Mouse (Mus musculus): ENCODE results near the gene Nckap1. TPM values are rescaled to one million over a fixed set of nuclear protein-coding genes. Genes with fewer than 3 reads are reported as not detected.

Nckap1 gene
- 68.0 and 70.9 TPM in 2 replicates for polyA plus RNA-seq (2014; fragmentation: Nextera tagmentation; extraction: Ambion mirVana)

DNA sequence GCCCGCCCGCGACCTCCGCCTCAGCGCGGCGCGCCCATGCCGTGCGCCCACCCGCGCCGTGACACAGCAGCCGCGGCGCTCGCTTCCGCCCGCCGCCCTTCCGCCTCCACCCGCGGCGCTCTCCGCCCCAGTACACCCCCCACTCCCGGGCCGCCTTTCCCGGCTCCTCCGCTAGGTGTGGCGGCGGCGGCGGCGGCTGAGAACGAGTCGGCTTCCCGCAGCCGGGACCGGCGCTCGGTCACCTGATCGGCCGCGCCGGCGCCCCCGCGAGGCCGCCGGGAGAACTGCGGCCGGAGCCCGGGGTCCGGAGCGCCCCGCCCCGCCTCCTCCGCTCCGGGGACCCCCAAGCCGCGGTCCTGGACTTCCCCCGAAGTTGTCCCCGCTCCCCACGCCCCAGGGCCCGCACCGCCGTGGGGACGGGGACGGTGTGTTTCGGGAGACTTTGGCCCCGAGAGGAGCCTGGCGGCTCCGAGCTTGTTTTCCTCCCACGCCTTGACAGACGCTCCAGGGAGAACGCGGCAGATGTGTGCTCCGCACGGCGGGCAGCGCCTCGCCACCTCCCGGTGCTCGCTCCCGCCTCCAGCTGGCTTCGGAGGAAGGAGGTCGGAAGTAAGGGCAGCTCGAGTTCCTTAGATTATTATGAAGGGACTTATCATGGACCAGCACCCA lies at the start of gene Nckap1:
Nckap1 (minus strand) TSS at position 338 of the 669 bp plus-strand sequence.
- ATAC-seq (replicated peaks; ENCODE audit: low FRiP score) = peak; percentile 96
- H3K4me2 ChIP-seq (ENCODE audit: low read depth, low read length, severe bottlenecking) = peak within 1 kb of the TSS; percentile 83
- no peaks in the 10 kb centered on the region for H3K36me3 ChIP-seq (ENCODE audit: control insufficient read depth, insufficient read depth, low read length)
- no peaks in the 10 kb centered on the region for H3K9me3 ChIP-seq (ENCODE audit: control insufficient read depth, low read length)
- WGBS = under 1% methylated on average over 78 of the region's 88 CpGs
- H3K4me1 ChIP-seq (replicated peaks; ENCODE audit: control insufficient read depth, insufficient read depth, low read length) = peaks cover 3% of the 10 kb centered on the region; the same call in 1 of the 2 replicates
- H3K27ac ChIP-seq (ENCODE audit: low read depth, low read length) = peak within 1 kb of the TSS; percentile 93
- peak; percentile 95 for DNase-seq (ENCODE audit: low spot score)
- peak within 1 kb of the TSS; percentile 87 for H3K4me3 ChIP-seq (ENCODE audit: low read depth, low read length)
- H3K9ac ChIP-seq (ENCODE audit: low read length) = peak within 1 kb of the TSS; percentile 98
- no peaks in the 10 kb centered on the region for H3K27me3 ChIP-seq (ENCODE audit: control insufficient read depth, insufficient read depth, low read length)

DNA sequence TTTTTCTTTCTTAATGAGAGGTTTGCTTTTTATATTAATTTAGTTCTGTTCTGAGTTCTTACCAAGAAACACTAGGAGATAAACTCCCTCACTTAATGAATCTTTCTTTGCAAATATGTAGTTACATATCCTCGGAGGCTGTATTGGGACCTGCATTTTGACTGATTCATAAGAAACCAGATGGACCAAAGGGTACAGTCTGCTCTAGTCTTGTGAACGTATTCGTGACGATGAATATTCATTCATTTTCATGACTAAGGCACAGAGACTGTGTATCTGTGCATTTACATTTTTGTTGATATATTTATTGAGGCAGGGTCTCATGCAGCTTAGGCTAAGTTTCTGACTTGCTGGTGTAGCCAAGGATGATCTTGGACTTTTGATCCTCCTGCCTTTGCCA lies 43.3 kb upstream of the Nckap1 start:
- Histone ChIP-seq H3K9me3 (ENCODE audit: control insufficient read depth, low read length) (no peaks in the 10 kb centered on the region), H3K4me3 (ENCODE audit: low read depth, low read length) (no peak overlapping the region), H3K4me2 (ENCODE audit: low read depth, low read length, severe bottlenecking) (no peak overlapping the region), H3K27me3 (ENCODE audit: control insufficient read depth, insufficient read depth, low read length) (no peaks in the 10 kb centered on the region), H3K9ac (ENCODE audit: low read length) (no peak overlapping the region), H3K4me1 (replicated peaks; ENCODE audit: control insufficient read depth, insufficient read depth, low read length) (no peaks in the 10 kb centered on the region), H3K36me3 (ENCODE audit: control insufficient read depth, insufficient read depth, low read length) (no peaks in the 10 kb centered on the region; the same call in 1 of the 2 replicates), H3K27ac (ENCODE audit: low read depth, low read length) (no peak overlapping the region)
- DNase-seq (ENCODE audit: low spot score) (no peak), ATAC-seq (replicated peaks; ENCODE audit: low FRiP score) (no peak)
- WGBS = 94% methylated on average over 4 of the region's 4 CpGs

DNA sequence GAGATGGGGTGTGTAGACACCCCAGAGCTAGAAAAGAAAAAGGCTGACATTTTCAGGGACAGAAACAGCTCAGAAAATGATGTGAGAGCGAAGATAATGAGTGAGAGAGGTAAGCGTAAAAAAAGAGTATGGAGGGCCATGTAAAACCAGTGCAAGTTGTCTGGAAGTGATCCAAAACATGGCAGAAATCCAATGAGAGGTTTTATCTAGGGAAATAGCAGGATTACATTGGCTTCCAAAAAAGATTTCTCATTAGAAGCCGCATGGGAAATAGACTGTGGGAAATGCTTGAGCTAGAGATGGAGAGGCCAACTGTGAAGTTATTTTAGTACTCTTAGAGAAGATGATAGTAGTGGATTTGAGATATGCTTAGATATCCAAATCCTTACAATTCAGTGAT lies 40.7 kb upstream of the Nckap1 start:
- H3K27me3 ChIP-seq (ENCODE audit: control insufficient read depth, insufficient read depth, low read length) = no peaks in the 10 kb centered on the region
- ATAC-seq (replicated peaks; ENCODE audit: low FRiP score) (no peak), DNase-seq (ENCODE audit: low spot score) (no peak)
- no peak overlapping the region for H3K9ac ChIP-seq (ENCODE audit: low read length)
- no peak overlapping the region for H3K4me3 ChIP-seq (ENCODE audit: low read depth, low read length)
- WGBS = 95% methylated on average over 3 of the region's 3 CpGs
- no peak overlapping the region for H3K4me2 ChIP-seq (ENCODE audit: low read depth, low read length, severe bottlenecking)
- H3K4me1 ChIP-seq (replicated peaks; ENCODE audit: control insufficient read depth, insufficient read depth, low read length) = 0 out of 2 replicates have a peak, but pooled peaks cover 2% of the 10 kb centered on the region
- no peaks in the 10 kb centered on the region for H3K9me3 ChIP-seq (ENCODE audit: control insufficient read depth, low read length)
- no peak overlapping the region for H3K27ac ChIP-seq (ENCODE audit: low read depth, low read length)
- no peaks in the 10 kb centered on the region; the same call in 1 of the 2 replicates for H3K36me3 ChIP-seq (ENCODE audit: control insufficient read depth, insufficient read depth, low read length)

DNA sequence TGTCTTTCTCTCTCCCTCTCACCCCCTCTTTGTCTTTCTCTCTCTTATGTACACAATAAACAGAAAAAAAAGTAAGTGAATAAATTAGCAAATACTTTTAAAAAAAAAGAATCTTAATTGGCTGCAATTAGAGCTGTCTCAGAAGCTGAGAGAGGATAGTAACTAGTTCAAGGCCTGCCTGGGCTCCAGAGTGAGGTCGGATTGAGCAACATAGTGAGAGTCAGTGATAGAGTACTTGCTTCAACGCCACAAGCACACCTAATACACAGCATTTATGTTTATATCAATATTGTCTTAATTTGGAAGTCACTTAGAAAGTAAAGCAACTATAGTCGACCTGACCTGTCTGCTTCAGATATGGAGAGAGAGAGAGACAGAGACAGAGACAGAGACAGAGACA lies 37.8 kb upstream of the Nckap1 start:
- no peaks in the 10 kb centered on the region for H3K9me3 ChIP-seq (ENCODE audit: control insufficient read depth, low read length)
- H3K27me3 ChIP-seq (ENCODE audit: control insufficient read depth, insufficient read depth, low read length) = no peaks in the 10 kb centered on the region
- 0 out of 2 replicates have a peak, but pooled peaks cover 2% of the 10 kb centered on the region for H3K4me1 ChIP-seq (replicated peaks; ENCODE audit: control insufficient read depth, insufficient read depth, low read length)
- no peak overlapping the region for H3K27ac ChIP-seq (ENCODE audit: low read depth, low read length)
- no peak overlapping the region for H3K4me2 ChIP-seq (ENCODE audit: low read depth, low read length, severe bottlenecking)
- no peak for ATAC-seq (replicated peaks; ENCODE audit: low FRiP score)
- H3K4me3 ChIP-seq (ENCODE audit: low read depth, low read length) = no peak overlapping the region
- H3K9ac ChIP-seq (ENCODE audit: low read length) = no peak overlapping the region
- WGBS = 86% methylated on average over 3 of the region's 3 CpGs
- no peaks in the 10 kb centered on the region for H3K36me3 ChIP-seq (ENCODE audit: control insufficient read depth, insufficient read depth, low read length)
- no peak for DNase-seq (ENCODE audit: low spot score)

DNA sequence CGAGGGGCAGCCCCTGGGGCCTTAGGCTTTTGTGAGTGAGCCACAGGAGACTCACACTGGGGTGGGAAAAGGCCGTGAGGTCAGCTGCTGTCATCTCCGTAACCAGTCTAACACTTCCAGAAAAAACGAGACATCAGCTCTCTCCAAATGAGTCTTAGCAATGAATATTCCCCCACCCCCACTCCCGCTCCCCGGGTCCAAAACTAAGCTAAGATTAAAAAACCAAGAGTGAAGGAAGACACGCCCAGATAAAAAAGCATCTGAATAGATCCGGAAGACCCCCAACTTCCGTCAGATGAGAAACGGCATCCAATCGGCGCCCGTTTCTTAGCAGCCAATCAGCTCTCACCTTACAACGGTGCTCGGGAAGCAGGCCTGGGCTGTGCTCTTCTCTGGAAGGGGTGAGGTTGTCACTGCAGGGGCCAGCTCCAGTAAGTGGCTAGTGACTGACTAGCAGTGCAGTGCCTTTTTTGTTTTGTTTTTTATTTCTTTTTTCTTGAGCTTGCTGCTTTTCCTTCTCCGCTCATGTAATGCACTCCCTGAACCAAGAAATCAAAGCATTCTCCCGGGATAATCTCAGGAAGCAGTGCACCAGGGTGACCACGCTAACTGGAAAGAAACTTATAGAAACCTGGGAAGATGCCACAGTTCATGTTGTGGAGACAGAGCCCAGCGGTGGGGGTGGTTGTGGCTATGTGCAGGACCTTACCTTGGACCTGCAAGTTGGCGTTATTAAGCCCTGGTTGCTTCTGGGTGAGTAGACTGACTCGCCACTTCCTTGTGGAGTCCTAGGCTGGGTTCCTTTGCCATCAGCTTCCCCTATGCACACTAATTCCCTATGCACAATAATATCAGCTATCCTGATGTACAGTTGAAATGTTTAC lies 35.9 kb upstream of the Nckap1 start, which contains the start of the genes Dusp19 and Nup35:
Dusp19 (plus strand) TSS at position 192 of the 884 bp plus-strand sequence.
Nup35 (plus strand) TSS at position 383 of the 884 bp plus-strand sequence.
- ATAC-seq (replicated peaks; ENCODE audit: low FRiP score) = peak; percentile 100

DNA sequence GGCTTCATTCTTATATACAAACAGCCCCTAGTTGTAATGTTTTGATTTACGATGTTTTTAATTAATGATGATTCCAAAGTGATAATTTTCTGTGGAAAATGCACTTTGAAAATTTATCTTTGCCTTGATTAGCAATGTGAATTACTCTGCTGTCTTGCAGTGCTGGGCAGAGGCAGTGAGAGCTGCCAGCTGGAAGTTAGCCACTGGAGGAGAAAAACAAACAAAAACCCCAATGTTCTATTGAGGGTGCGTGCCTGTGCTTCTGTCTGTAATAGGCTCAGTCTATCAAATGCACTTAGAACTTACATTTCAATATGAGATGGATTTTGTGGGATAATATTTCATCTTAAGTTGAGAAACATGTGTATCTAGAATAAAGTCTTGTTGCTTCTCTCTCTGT lies 31.6 kb upstream of the Nckap1 start:
- no peak for ATAC-seq (replicated peaks; ENCODE audit: low FRiP score)
- Histone ChIP-seq H3K4me3 (ENCODE audit: low read depth, low read length) (no peak overlapping the region), H3K36me3 (ENCODE audit: control insufficient read depth, insufficient read depth, low read length) (no peaks in the 10 kb centered on the region), H3K27ac (ENCODE audit: low read depth, low read length) (no peak overlapping the region), H3K9me3 (ENCODE audit: control insufficient read depth, low read length) (no peaks in the 10 kb centered on the region), H3K4me2 (ENCODE audit: low read depth, low read length, severe bottlenecking) (no peak overlapping the region), H3K27me3 (ENCODE audit: control insufficient read depth, insufficient read depth, low read length) (no peaks in the 10 kb centered on the region), H3K9ac (ENCODE audit: low read length) (no peak overlapping the region), H3K4me1 (replicated peaks; ENCODE audit: control insufficient read depth, insufficient read depth, low read length) (0 out of 2 replicates have a peak, but pooled peaks cover under 1% of the 10 kb centered on the region)
- WGBS = 89% methylated on average over 2 of the region's 2 CpGs
- no peak for DNase-seq (ENCODE audit: low spot score)

More for the DNA sequence above, 35.9 kb upstream of the Nckap1 start, which contains the start of the genes Dusp19 and Nup35:
- H3K9ac ChIP-seq (ENCODE audit: low read length) = peak within 1 kb of the TSS; percentile 72
- peak; percentile 91 for DNase-seq (ENCODE audit: low spot score)
- H3K36me3 ChIP-seq (ENCODE audit: control insufficient read depth, insufficient read depth, low read length) = no peaks in the 10 kb centered on the region
- H3K27ac ChIP-seq (ENCODE audit: low read depth, low read length) = no peak within 1 kb of the TSS
- H3K4me2 ChIP-seq (ENCODE audit: low read depth, low read length, severe bottlenecking) = peak within 1 kb of the TSS; percentile 83
- no peaks in the 10 kb centered on the region for H3K9me3 ChIP-seq (ENCODE audit: control insufficient read depth, low read length)
- peak within 1 kb of the TSS; percentile 48 for H3K4me3 ChIP-seq (ENCODE audit: low read depth, low read length)
- WGBS = 2% methylated on average over 21 of the region's 21 CpGs
- no peaks in the 10 kb centered on the region for H3K27me3 ChIP-seq (ENCODE audit: control insufficient read depth, insufficient read depth, low read length)
- 0 out of 2 replicates have a peak, but pooled peaks cover 2% of the 10 kb centered on the region for H3K4me1 ChIP-seq (replicated peaks; ENCODE audit: control insufficient read depth, insufficient read depth, low read length)

DNA sequence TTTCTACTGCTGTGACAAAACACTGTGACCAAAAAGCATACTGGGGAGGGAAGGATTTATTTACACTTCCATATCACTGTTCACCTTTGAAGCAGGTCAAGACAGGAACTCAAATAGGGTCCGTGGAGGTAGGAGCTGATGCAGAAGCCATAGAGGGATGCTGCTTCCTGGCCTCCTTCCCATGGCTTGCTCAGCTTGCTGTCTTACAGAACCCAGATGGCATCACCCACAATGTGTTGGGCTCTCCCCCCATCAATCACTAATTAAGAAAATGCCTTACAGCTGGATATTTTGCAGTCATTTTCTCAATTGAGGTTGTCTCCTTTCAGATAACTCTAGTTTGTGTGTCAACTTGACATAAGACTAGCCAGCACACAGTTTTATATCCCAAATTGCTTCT lies 31.1 kb upstream of the Nckap1 start:
- 84% methylated on average over 1 of the region's 1 CpGs for WGBS
- Histone ChIP-seq H3K36me3 (ENCODE audit: control insufficient read depth, insufficient read depth, low read length) (no peaks in the 10 kb centered on the region), H3K9me3 (ENCODE audit: control insufficient read depth, low read length) (no peaks in the 10 kb centered on the region), H3K27me3 (ENCODE audit: control insufficient read depth, insufficient read depth, low read length) (no peaks in the 10 kb centered on the region), H3K4me2 (ENCODE audit: low read depth, low read length, severe bottlenecking) (no peak overlapping the region), H3K4me1 (replicated peaks; ENCODE audit: control insufficient read depth, insufficient read depth, low read length) (no peaks in the 10 kb centered on the region), H3K27ac (ENCODE audit: low read depth, low read length) (no peak overlapping the region), H3K4me3 (ENCODE audit: low read depth, low read length) (no peak overlapping the region), H3K9ac (ENCODE audit: low read length) (no peak overlapping the region)
- ATAC-seq (replicated peaks; ENCODE audit: low FRiP score) (no peak), DNase-seq (ENCODE audit: low spot score) (no peak)

DNA sequence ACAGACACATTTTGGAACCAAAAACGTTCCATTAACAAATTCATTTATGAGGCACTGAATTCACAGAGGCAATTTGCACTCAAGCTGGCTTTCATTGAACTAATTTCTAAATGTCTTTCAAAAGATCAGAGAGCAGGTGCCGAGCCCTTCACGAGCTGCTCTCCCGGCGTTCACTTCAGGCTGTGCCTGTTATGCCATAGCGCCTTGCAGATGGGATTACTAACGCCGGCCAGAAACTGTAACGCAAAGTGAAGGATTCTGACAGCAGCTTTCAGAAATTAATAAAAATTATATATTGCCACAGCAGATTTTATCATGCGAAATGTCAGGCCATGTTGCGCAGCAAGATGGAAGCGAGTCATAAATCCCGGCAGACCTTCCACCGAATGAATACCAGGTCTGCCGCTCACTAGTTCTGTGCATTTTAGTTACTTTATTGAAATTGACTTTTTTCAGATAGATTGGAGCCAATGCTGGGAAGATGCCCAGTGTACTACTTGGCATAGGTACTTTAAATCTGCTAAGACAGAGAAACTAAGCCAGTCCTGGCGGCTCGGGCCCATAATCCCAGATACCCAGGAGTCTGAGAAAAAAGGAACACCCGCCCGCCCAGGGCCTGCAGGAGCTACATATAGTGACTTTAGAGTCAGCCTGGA lies 22.7 kb upstream of the Nckap1 start:
- H3K9me3 ChIP-seq (ENCODE audit: control insufficient read depth, low read length) = no peaks in the 10 kb centered on the region
- no peak overlapping the region for H3K4me3 ChIP-seq (ENCODE audit: low read depth, low read length)
- H3K27me3 ChIP-seq (ENCODE audit: control insufficient read depth, insufficient read depth, low read length) = no peaks in the 10 kb centered on the region
- no peaks in the 10 kb centered on the region for H3K36me3 ChIP-seq (ENCODE audit: control insufficient read depth, insufficient read depth, low read length)
- H3K4me1 ChIP-seq (replicated peaks; ENCODE audit: control insufficient read depth, insufficient read depth, low read length) = no peaks in the 10 kb centered on the region
- no peak overlapping the region for H3K27ac ChIP-seq (ENCODE audit: low read depth, low read length)
- H3K9ac ChIP-seq (ENCODE audit: low read length) = no peak overlapping the region
- DNase-seq (ENCODE audit: low spot score) (no peak), ATAC-seq (replicated peaks; ENCODE audit: low FRiP score) (no peak)
- no peak overlapping the region for H3K4me2 ChIP-seq (ENCODE audit: low read depth, low read length, severe bottlenecking)
- WGBS = 90% methylated on average over 19 of the region's 19 CpGs

All from forebrain, embryonic 11.5 days (tissue).